Mouse (Mus musculus): ENCODE results near the gene Rasgef1c. TPM values are rescaled to one million over a fixed set of nuclear protein-coding genes. Genes with fewer than 3 reads are reported as not detected.

The Rasgef1c gene
- polyA plus RNA-seq, 1 experiment from 2014 or later, result 4.6 TPM

DNA sequence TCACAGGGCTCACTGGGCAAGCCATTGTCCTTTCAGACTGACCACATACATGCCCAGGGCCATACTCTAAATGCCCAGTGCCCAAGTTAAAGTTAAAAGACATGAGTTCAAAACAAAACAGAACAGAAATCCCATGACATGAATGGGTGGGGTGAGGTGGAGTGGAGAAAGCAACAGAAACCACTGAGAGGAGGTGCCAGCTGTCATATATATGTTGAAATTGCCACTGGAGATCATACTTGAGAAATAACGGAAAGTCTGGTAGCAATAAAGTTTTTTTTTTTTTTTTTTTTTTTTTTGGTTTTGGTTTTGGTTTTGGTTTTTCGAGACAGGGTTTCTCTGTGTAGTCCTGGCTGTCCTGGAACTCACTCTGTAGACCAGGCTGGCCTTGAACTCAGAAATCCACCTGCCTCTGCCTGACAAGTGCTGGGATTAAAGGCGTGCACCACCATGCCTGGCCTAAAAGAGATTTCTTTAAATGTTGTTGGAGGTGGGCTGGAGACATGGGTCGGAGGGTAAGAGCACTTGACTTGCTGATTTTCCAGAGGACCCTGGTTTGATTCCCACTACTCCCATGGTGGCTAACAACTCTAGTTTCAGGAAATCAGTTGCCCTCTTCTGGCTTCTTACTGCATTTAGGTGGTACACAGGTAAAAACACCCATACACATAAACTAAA, 82.4 kb downstream of the Rasgef1c start:
- DNase-seq (ENCODE audit: low spot score) (no peak), ATAC-seq (ENCODE audit: low FRiP score) (no peak)
- Histone ChIP-seq H3K36me3 (ENCODE audit: control insufficient read depth, insufficient read depth, low read length) (no peaks in the 10 kb centered on the region), H3K9ac (ENCODE audit: low read depth, low read length) (no peak overlapping the region), H3K4me3 (ENCODE audit: low read depth, low read length) (no peak overlapping the region), H3K27ac (ENCODE audit: low read depth, low read length) (no peak overlapping the region), H3K4me1 (replicated peaks; ENCODE audit: control insufficient read depth, insufficient read depth, low read length) (no peaks in the 10 kb centered on the region), H3K27me3 (ENCODE audit: control insufficient read depth, insufficient read depth, low read length) (no peaks in the 10 kb centered on the region), H3K9me3 (ENCODE audit: control insufficient read depth, low read length) (no peaks in the 10 kb centered on the region), H3K4me2 (replicated peaks; ENCODE audit: low read depth, low read length) (no peak overlapping the region)
- 81% methylated on average over 3 of the region's 4 CpGs for WGBS

DNA sequence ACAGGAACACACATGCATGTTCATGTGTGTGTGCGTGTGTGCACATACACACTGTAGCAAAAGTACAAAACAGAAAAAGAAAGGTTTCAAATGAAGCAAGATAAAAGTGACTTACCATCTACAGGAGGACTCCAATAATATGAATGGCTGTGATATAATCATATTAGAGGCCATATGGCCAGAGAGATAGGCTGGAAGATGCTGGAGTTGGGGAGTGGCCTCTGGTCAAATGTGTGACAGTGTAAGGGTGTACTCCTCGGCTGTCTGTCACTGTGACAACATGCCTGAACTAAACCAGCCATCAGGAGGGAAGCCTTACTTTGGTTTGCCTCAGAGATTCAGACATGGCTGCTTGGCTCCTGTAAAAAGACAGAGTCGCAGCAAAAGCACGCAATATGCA, 83.4 kb downstream of the Rasgef1c start:
- no peak overlapping the region for H3K9ac ChIP-seq (ENCODE audit: low read depth, low read length)
- H3K4me3 ChIP-seq (ENCODE audit: low read depth, low read length), result no peak overlapping the region
- H3K27me3 ChIP-seq (ENCODE audit: control insufficient read depth, insufficient read depth, low read length), result no peaks in the 10 kb centered on the region
- 91% methylated on average over 4 of the region's 4 CpGs for WGBS
- DNase-seq (ENCODE audit: low spot score), result no peak
- no peaks in the 10 kb centered on the region for H3K4me1 ChIP-seq (replicated peaks; ENCODE audit: control insufficient read depth, insufficient read depth, low read length)
- no peak overlapping the region for H3K27ac ChIP-seq (ENCODE audit: low read depth, low read length)
- ATAC-seq (ENCODE audit: low FRiP score), result no peak
- no peak overlapping the region for H3K4me2 ChIP-seq (replicated peaks; ENCODE audit: low read depth, low read length)
- H3K9me3 ChIP-seq (ENCODE audit: control insufficient read depth, low read length), result no peaks in the 10 kb centered on the region
- no peaks in the 10 kb centered on the region for H3K36me3 ChIP-seq (ENCODE audit: control insufficient read depth, insufficient read depth, low read length)

DNA sequence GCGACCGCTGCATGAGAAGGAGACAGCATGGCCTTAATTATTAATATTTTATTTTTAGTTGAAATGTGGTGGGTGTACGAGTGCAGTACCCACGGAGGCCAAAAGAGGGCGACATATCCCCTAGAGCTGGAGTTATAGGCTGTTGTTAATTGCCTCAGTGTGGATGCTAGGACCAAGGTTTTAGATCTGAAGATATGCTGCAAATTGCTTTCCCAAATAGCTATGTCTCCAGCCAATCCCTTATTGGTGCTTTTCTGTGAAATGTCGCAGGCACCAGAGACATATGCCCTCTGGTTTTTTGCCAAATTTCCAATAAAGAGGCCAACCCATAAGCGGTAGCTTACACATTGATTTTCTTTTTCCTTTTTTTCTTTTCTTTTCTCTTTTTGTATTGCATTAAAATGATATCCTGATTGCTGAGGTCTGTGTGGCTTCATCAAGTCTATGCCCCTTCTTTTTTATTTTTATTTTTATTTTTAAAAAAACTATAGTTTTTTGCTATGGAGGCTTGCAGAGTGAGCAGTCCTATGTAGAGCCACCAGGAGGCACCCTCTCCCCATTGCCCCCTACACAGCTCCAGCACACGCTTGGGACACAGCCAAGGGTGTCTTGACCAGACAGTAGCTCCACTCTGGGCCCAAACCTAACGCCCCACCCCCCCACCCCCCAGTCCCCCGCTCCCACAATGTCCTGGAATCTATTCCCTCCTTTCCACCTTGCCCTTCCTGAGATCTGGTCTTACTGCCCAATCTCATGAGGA, 84.8 kb downstream of the Rasgef1c start:
- no peak overlapping the region for H3K9ac ChIP-seq (ENCODE audit: low read depth, low read length)
- WGBS, result 24% methylated on average over 10 of the region's 10 CpGs
- no peaks in the 10 kb centered on the region for H3K36me3 ChIP-seq (ENCODE audit: control insufficient read depth, insufficient read depth, low read length)
- H3K9me3 ChIP-seq (ENCODE audit: control insufficient read depth, low read length), result no peaks in the 10 kb centered on the region
- ATAC-seq (ENCODE audit: low FRiP score), result peak; percentile 66; the same call in 1 of the 2 replicates
- DNase-seq (ENCODE audit: low spot score), result peak; percentile 79
- H3K27ac ChIP-seq (ENCODE audit: low read depth, low read length), result no peak overlapping the region
- no peaks in the 10 kb centered on the region for H3K4me1 ChIP-seq (replicated peaks; ENCODE audit: control insufficient read depth, insufficient read depth, low read length)
- H3K27me3 ChIP-seq (ENCODE audit: control insufficient read depth, insufficient read depth, low read length), result no peaks in the 10 kb centered on the region
- no peak overlapping the region for H3K4me2 ChIP-seq (replicated peaks; ENCODE audit: low read depth, low read length)
- no peak overlapping the region for H3K4me3 ChIP-seq (ENCODE audit: low read depth, low read length)

DNA sequence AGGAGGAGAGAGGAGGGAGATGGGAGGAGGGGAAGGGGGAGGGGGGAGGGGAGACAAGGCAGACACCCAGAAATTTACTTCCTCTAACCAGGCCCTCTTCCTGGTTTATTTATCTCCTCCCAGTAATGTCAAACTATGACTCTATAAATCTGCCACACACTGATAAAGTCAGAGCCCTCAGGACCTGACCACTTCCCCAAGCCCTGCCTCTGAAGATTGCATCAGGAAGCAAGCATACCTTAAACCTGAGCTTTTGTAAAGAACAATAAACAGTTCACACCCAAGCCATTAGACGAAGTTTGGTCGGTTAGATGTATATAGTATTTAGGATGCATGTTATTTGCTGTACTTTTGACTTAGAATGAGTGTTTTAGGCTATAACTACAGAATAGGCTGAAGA, 92.9 kb downstream of the Rasgef1c start:
- WGBS, result 83% methylated on average over 2 of the region's 2 CpGs
- H3K36me3 ChIP-seq (ENCODE audit: control insufficient read depth, insufficient read depth, low read length), result no peaks in the 10 kb centered on the region
- no peaks in the 10 kb centered on the region for H3K4me1 ChIP-seq (replicated peaks; ENCODE audit: control insufficient read depth, insufficient read depth, low read length)
- H3K4me2 ChIP-seq (replicated peaks; ENCODE audit: low read depth, low read length), result no peak overlapping the region
- no peak overlapping the region for H3K9ac ChIP-seq (ENCODE audit: low read depth, low read length)
- DNase-seq (ENCODE audit: low spot score), result no peak
- no peak overlapping the region for H3K4me3 ChIP-seq (ENCODE audit: low read depth, low read length)
- H3K27me3 ChIP-seq (ENCODE audit: control insufficient read depth, insufficient read depth, low read length), result no peaks in the 10 kb centered on the region
- ATAC-seq (ENCODE audit: low FRiP score), result no peak
- H3K9me3 ChIP-seq (ENCODE audit: control insufficient read depth, low read length), result no peaks in the 10 kb centered on the region
- no peak overlapping the region for H3K27ac ChIP-seq (ENCODE audit: low read depth, low read length)

DNA sequence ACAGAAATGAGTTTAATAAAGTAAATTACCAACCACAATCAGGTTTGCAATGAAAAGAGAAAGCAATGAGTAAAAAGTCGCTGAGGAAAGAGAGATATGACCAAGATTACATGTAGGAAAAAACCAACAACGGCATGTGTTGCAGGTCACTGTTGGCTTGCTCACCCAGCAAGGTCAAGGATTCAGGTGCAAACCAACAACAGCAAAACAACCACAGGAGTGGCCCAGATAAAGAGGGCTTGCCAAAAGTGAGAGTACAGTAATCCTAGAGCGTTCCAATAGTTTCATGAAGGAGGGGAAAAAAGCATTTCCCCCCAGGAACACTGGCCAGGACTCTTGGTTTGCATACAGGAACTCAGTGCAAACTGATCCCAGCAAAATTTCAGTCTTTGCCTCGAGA, 94.8 kb downstream of the Rasgef1c start:
- Histone ChIP-seq H3K4me2 (replicated peaks; ENCODE audit: low read depth, low read length) (no peak overlapping the region), H3K9me3 (ENCODE audit: control insufficient read depth, low read length) (no peaks in the 10 kb centered on the region), H3K9ac (ENCODE audit: low read depth, low read length) (no peak overlapping the region), H3K4me1 (replicated peaks; ENCODE audit: control insufficient read depth, insufficient read depth, low read length) (no peaks in the 10 kb centered on the region), H3K36me3 (ENCODE audit: control insufficient read depth, insufficient read depth, low read length) (no peaks in the 10 kb centered on the region), H3K27ac (ENCODE audit: low read depth, low read length) (no peak overlapping the region), H3K27me3 (ENCODE audit: control insufficient read depth, insufficient read depth, low read length) (no peaks in the 10 kb centered on the region), H3K4me3 (ENCODE audit: low read depth, low read length) (no peak overlapping the region)
- no peak for DNase-seq (ENCODE audit: low spot score)
- WGBS, result 75% methylated on average over 4 of the region's 4 CpGs
- ATAC-seq (ENCODE audit: low FRiP score), result no peak

DNA sequence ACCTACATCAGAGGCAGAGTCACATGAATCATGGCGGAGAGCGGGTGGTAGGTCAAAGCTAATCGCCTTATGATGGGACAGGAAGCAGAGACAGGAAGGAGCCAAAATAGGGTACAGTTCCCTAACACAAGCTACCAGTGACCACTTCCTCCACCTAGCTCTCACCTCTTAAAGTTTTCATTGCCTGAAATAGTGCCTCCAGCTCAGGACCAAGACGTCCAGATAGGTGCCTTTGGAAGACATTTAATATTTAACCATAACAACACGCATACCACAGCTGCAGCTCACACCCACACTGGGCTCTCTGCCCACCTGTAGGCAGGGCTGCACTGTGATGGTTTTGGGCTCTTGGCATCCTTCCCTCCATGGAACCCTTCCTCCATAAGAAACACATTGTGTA, 95.7 kb downstream of the Rasgef1c start:
- no peak for DNase-seq (ENCODE audit: low spot score)
- WGBS, result 88% methylated on average over 5 of the region's 5 CpGs
- no peak for ATAC-seq (ENCODE audit: low FRiP score)

DNA sequence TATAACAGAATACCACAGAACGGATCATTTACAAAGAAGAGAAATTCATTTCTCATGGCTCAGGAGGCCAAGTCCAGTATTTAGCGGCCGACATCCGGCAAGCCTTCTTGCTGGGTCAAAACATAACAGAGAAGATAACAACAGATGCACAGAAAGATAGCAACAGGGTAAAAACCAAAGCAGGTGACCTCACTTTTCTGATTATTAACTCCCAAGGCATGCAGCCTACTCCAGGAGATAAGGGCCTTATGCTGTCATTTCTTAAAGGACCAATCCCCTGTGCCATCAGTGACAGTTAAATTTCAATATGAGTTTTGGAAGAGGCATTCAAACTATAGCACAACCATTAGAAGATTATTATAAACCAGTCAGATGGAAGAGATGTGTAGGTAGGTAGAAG, 101.2 kb downstream of the Rasgef1c start:
- H3K4me1 ChIP-seq (replicated peaks; ENCODE audit: control insufficient read depth, insufficient read depth, low read length), result no peaks in the 10 kb centered on the region
- no peak overlapping the region for H3K4me3 ChIP-seq (ENCODE audit: low read depth, low read length)
- no peaks in the 10 kb centered on the region for H3K36me3 ChIP-seq (ENCODE audit: control insufficient read depth, insufficient read depth, low read length)
- ATAC-seq (ENCODE audit: low FRiP score), result no peak
- H3K9ac ChIP-seq (ENCODE audit: low read depth, low read length), result no peak overlapping the region
- WGBS, result 93% methylated on average over 4 of the region's 4 CpGs
- H3K27me3 ChIP-seq (ENCODE audit: control insufficient read depth, insufficient read depth, low read length), result no peaks in the 10 kb centered on the region
- DNase-seq (ENCODE audit: low spot score), result no peak
- no peak overlapping the region for H3K27ac ChIP-seq (ENCODE audit: low read depth, low read length)
- no peak overlapping the region for H3K4me2 ChIP-seq (replicated peaks; ENCODE audit: low read depth, low read length)
- H3K9me3 ChIP-seq (ENCODE audit: control insufficient read depth, low read length), result no peaks in the 10 kb centered on the region

More for the DNA sequence above, 95.7 kb downstream of the Rasgef1c start:
- no peak overlapping the region for H3K4me2 ChIP-seq (replicated peaks; ENCODE audit: low read depth, low read length)
- no peaks in the 10 kb centered on the region for H3K36me3 ChIP-seq (ENCODE audit: control insufficient read depth, insufficient read depth, low read length)
- H3K4me1 ChIP-seq (replicated peaks; ENCODE audit: control insufficient read depth, insufficient read depth, low read length), result no peaks in the 10 kb centered on the region
- H3K4me3 ChIP-seq (ENCODE audit: low read depth, low read length), result no peak overlapping the region
- no peak overlapping the region for H3K27ac ChIP-seq (ENCODE audit: low read depth, low read length)
- H3K27me3 ChIP-seq (ENCODE audit: control insufficient read depth, insufficient read depth, low read length), result no peaks in the 10 kb centered on the region
- no peaks in the 10 kb centered on the region for H3K9me3 ChIP-seq (ENCODE audit: control insufficient read depth, low read length)
- H3K9ac ChIP-seq (ENCODE audit: low read depth, low read length), result no peak overlapping the region

DNA sequence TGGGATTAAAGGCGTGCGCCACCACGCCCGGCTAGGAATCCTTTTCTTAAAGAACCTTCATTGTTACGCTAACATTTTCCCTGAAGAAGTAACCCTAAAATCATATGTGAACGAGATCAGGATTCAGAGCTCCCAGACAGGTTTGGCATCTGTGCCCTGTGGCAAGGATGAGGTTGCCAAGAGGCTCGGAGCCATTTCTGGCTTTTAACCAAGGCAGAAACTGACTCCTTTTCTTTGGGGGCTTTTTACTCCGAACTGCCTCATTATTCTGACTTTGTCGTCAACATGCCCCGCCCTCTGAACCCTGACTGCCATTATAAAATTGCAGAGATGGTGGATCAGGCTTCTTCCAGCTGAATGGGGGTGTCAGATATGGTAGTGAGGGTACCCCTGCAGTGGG, 106.1 kb downstream of the Rasgef1c start:
- H3K4me2 ChIP-seq (replicated peaks; ENCODE audit: low read depth, low read length), result no peak overlapping the region
- ATAC-seq (ENCODE audit: low FRiP score), result no peak
- 74% methylated on average over 10 of the region's 10 CpGs for WGBS

DNA sequence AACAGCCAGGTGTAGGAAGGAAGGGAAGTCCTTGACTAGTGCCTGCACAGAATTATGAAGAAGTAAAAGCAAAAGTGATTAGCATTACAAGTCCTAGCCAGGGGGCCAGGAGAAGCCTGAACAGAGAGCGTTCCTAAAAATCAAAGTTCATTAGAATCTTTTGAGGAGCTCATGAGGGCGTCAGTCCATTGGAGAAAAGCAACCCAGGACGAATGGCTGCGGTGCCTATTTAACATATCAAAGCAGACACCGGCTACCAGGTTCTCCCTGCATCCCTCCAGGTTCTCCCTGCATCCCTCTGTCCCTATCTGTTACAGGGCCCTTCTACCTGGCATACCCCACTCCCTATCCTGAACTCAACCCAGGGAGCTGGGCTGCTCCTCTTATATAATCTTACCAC, 106.6 kb downstream of the Rasgef1c start:
- 14% methylated on average over 5 of the region's 5 CpGs for WGBS
- H3K27me3 ChIP-seq (ENCODE audit: control insufficient read depth, insufficient read depth, low read length), result no peaks in the 10 kb centered on the region
- ATAC-seq (ENCODE audit: low FRiP score) (no peak), DNase-seq (ENCODE audit: low spot score) (no peak)
- H3K4me1 ChIP-seq (replicated peaks; ENCODE audit: control insufficient read depth, insufficient read depth, low read length), result no peaks in the 10 kb centered on the region
- H3K9me3 ChIP-seq (ENCODE audit: control insufficient read depth, low read length), result no peaks in the 10 kb centered on the region
- no peak overlapping the region for H3K27ac ChIP-seq (ENCODE audit: low read depth, low read length)
- no peak overlapping the region for H3K4me2 ChIP-seq (replicated peaks; ENCODE audit: low read depth, low read length)
- H3K36me3 ChIP-seq (ENCODE audit: control insufficient read depth, insufficient read depth, low read length), result no peaks in the 10 kb centered on the region
- H3K4me3 ChIP-seq (ENCODE audit: low read depth, low read length), result no peak overlapping the region
- H3K9ac ChIP-seq (ENCODE audit: low read depth, low read length), result no peak overlapping the region

More for the DNA sequence above, 106.1 kb downstream of the Rasgef1c start:
- Histone ChIP-seq H3K9ac (ENCODE audit: low read depth, low read length) (no peak overlapping the region), H3K4me1 (replicated peaks; ENCODE audit: control insufficient read depth, insufficient read depth, low read length) (no peaks in the 10 kb centered on the region), H3K27me3 (ENCODE audit: control insufficient read depth, insufficient read depth, low read length) (no peaks in the 10 kb centered on the region), H3K4me3 (ENCODE audit: low read depth, low read length) (no peak overlapping the region), H3K9me3 (ENCODE audit: control insufficient read depth, low read length) (no peaks in the 10 kb centered on the region), H3K27ac (ENCODE audit: low read depth, low read length) (no peak overlapping the region), H3K36me3 (ENCODE audit: control insufficient read depth, insufficient read depth, low read length) (no peaks in the 10 kb centered on the region)
- no peak for DNase-seq (ENCODE audit: low spot score)
